Mouse (Mus musculus) fat pad, adult 2 months (tissue): ENCODE data around the gene Rgs6.

Experiments used
- DNase-seq: peaks from one replicate; pipeline ENCODE4 v3.0.0-alpha.2; 2011; ENCODE audit warnings: low read depth, low spot score; ENCODE audit errors: extremely low read depth

Rgs6 gene

GRCm38 (mm10) chr12:83018005-83018404 lies 429.9 kb downstream of the Rgs6 start:
- DNase-seq: no peak

- DNase-seq: no peak
These were observed 438.9 kb downstream of the Rgs6 start for GRCm38 (mm10) chr12:83026985-83027384.

- no peak for DNase-seq
These were observed 445.2 kb downstream of the Rgs6 start for GRCm38 (mm10) chr12:83033171-83033835.

- DNase-seq: no peak
These were observed 446.9 kb downstream of the Rgs6 start for GRCm38 (mm10) chr12:83034859-83035569.

- no peak for DNase-seq
These were observed 449.9 kb downstream of the Rgs6 start for GRCm38 (mm10) chr12:83037798-83038560.

- no peak for DNase-seq
These were observed 450.7 kb downstream of the Rgs6 start for GRCm38 (mm10) chr12:83038779-83039178.

- no peak for DNase-seq
These were observed 451.8 kb downstream of the Rgs6 start for GRCm38 (mm10) chr12:83039859-83040258.

- DNase-seq: no peak
These were observed 456.0 kb downstream of the Rgs6 start for GRCm38 (mm10) chr12:83043980-83044620.

GRCm38 (mm10) chr12:83044621-83044990 lies 456.5 kb downstream of the Rgs6 start:
- no peak for DNase-seq

GRCm38 (mm10) chr12:83045001-83045531 lies 457.0 kb downstream of the Rgs6 start:
- DNase-seq: no peak

GRCm38 (mm10) chr12:83046734-83047133 lies 458.6 kb downstream of the Rgs6 start:
- DNase-seq: no peak

GRCm38 (mm10) chr12:83047710-83048109 lies 459.6 kb downstream of the Rgs6 start:
- DNase-seq: no peak

GRCm38 (mm10) chr12:83050514-83050913 lies 462.4 kb downstream of the Rgs6 start:
- no peak for DNase-seq

- DNase-seq: no peak
These were observed 464.3 kb downstream of the Rgs6 start for GRCm38 (mm10) chr12:83052391-83052790.

GRCm38 (mm10) chr12:83055690-83056089 lies 467.6 kb downstream of the Rgs6 start:
- no peak for DNase-seq

GRCm38 (mm10) chr12:83066426-83066825 lies 478.3 kb downstream of the Rgs6 start:
- no peak for DNase-seq

GRCm38 (mm10) chr12:83070848-83071247 lies 482.8 kb downstream of the Rgs6 start:
- DNase-seq: no peak

GRCm38 (mm10) chr12:83072181-83072887 lies 484.2 kb downstream of the Rgs6 start:
- DNase-seq: no peak

- DNase-seq: no peak
These were observed 485.1 kb downstream of the Rgs6 start for GRCm38 (mm10) chr12:83072951-83073878.
